Mouse (Mus musculus): ENCODE data around the gene Muc13. TPM values are rescaled to one million over a fixed set of nuclear protein-coding genes. Genes with fewer than 3 reads are reported as not detected.

Muc13 gene
- polyA plus RNA-seq, 1 experiment from 2014 or later, result 0.08 TPM

DNA sequence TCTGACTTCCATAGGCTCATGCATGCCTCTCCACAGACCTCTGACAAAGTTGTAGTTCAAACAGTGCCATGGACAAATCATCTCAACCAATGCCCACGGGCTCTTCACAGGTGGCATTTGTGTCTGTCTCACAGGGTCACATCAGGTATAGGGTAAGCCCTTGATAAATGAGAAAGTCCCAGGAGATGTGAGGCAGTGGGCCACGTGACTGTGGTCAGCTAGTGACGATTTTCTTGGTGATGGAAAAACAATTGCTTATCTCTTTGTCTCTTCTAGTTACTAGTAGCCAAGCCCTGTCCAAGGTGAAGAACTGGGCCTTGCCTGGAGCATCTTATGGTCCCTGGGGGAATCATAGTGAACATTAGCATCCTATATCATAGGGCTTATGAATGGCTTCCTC, 2.9 kb downstream of the Muc13 start:
- no peak for ATAC-seq (ENCODE audit: low FRiP score, low read depth)
- H3K4me1 ChIP-seq, result no peaks in the 10 kb centered on the region
- H3K4me3 ChIP-seq, result no peak overlapping the region
- H3K9ac ChIP-seq (replicated peaks), result no peak overlapping the region
- H3K4me2 ChIP-seq (replicated peaks), result no peak overlapping the region
- no peaks in the 10 kb centered on the region for H3K27me3 ChIP-seq
- H3K36me3 ChIP-seq, result no peaks in the 10 kb centered on the region
- no peak overlapping the region for H3K27ac ChIP-seq (replicated peaks)
- WGBS, result 90% methylated on average over 3 of the region's 3 CpGs
- no peaks in the 10 kb centered on the region for H3K9me3 ChIP-seq

GRCm38 (mm10) chr16:33797860-33798259, 4.0 kb downstream of the Muc13 start:
- WGBS, result 50% methylated on average over 5 of the region's 5 CpGs
- Histone ChIP-seq H3K27ac (replicated peaks) (no peak overlapping the region), H3K4me1 (no peaks in the 10 kb centered on the region), H3K36me3 (no peaks in the 10 kb centered on the region), H3K9me3 (no peaks in the 10 kb centered on the region), H3K27me3 (no peaks in the 10 kb centered on the region), H3K4me2 (replicated peaks) (no peak overlapping the region), H3K9ac (replicated peaks) (no peak overlapping the region), H3K4me3 (no peak overlapping the region)
- ATAC-seq (ENCODE audit: low FRiP score, low read depth), result no peak

GRCm38 (mm10) chr16:33810002-33810401, 16.2 kb downstream of the Muc13 start:
- ATAC-seq (ENCODE audit: low FRiP score, low read depth), result no peak
- Histone ChIP-seq H3K4me2 (replicated peaks) (no peak overlapping the region), H3K27me3 (no peaks in the 10 kb centered on the region), H3K4me3 (no peak overlapping the region), H3K36me3 (no peaks in the 10 kb centered on the region), H3K27ac (replicated peaks) (no peak overlapping the region), H3K9me3 (no peaks in the 10 kb centered on the region), H3K4me1 (no peaks in the 10 kb centered on the region), H3K9ac (replicated peaks) (no peak overlapping the region)
- WGBS, result 65% methylated on average over 3 of the region's 3 CpGs

DNA sequence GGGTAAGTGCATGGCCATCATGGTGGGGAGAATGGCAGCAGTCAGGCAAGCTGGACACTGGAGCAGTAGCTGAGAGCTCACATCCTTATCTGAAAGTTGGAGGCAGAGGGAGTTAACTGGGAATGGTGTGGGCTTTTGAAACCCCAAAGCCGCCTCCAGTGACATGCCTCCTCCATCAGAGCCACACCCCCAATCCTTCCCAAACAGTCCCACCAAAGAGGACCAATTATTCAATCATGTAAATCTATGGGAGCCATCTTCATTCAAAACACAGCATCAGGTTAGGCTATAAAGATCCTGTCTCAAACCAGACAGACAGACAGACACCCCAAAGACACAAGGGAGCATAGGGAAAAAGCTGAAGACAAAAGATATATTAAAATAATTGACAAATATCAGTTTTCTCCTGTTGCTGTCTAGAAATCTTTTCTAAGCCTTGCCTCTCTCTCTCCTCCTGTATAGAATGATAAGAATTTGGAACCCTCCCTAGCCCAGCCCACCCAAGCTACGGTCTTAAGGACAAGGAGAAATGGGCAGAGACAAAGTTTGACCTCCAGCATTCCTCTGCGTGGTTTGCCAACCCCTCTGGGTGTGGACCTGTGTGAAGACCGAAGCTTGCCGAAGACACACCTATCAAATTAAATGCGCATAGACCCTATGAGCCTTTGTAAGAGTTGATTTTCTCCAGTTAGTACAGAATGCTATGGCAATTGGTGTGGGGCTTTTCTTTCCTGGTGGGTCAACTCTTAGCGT, 24.8 kb downstream of the Muc13 start:
- no peak for ATAC-seq (ENCODE audit: low FRiP score, low read depth)
- no peaks in the 10 kb centered on the region for H3K4me1 ChIP-seq
- H3K36me3 ChIP-seq, result no peaks in the 10 kb centered on the region
- 88% methylated on average over 7 of the region's 7 CpGs for WGBS
- no peak overlapping the region for H3K9ac ChIP-seq (replicated peaks)
- H3K27ac ChIP-seq (replicated peaks), result no peak overlapping the region
- peaks cover 6% of the 10 kb centered on the region; the same call in 1 of the 2 replicates for H3K27me3 ChIP-seq
- no peaks in the 10 kb centered on the region for H3K9me3 ChIP-seq
- no peak overlapping the region for H3K4me3 ChIP-seq
- H3K4me2 ChIP-seq (replicated peaks), result no peak overlapping the region

DNA sequence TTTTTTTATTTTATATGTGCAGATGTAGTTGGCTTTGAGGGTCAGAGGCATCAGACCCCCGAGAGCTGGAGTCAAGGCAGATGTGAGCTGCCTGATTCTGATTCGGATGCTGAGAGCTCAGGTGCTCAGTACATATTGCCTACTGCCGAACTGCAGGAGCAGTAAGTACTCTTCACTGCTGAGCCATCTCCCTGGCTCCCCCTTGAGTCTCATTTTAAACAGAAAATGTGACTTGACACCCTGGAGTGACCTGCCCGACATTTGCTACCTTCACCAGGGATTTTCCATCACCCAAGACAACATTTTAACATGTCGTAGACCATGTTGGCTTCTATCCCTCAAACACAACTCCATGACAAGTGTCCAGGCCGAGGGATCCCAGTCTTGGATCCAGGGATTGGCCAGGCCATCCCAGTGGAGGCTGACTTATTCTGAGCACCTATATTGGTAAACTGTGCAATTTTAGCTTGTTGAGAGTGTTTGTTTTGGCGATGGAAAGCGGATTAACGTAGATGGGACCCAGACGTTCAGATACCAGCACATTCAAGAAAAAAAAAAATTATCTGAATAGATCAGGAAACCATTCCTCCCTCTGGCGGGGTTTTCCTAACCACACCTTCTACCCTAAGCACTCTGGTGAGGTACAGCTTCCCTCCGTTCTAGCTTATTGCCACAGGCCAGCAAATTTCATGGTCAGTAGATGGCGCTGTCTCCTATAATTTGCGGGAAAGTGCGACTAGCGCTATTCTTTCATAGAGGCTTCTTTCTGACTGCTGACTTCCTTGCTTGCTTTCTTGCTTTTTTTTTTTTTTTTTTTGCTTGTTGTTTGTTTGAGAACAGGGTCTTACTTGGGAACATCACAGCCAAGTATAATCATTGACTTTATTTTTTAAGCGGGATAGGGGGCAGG, 26.7 kb downstream of the Muc13 start:
- no peak overlapping the region for H3K27ac ChIP-seq (replicated peaks)
- no peak overlapping the region for H3K4me2 ChIP-seq (replicated peaks)
- ATAC-seq (ENCODE audit: low FRiP score, low read depth), result peak; percentile 34; the same call in 1 of the 2 replicates
- WGBS, result 20% methylated on average over 17 of the region's 17 CpGs
- H3K9ac ChIP-seq (replicated peaks), result no peak overlapping the region
- no peaks in the 10 kb centered on the region for H3K9me3 ChIP-seq
- H3K36me3 ChIP-seq, result no peaks in the 10 kb centered on the region
- 0 out of 2 replicates have a peak, but pooled peaks cover 4% of the 10 kb centered on the region for H3K4me1 ChIP-seq
- H3K4me3 ChIP-seq, result no peak overlapping the region
- H3K27me3 ChIP-seq, result peaks cover 6% of the 10 kb centered on the region; the same call in 1 of the 2 replicates

DNA sequence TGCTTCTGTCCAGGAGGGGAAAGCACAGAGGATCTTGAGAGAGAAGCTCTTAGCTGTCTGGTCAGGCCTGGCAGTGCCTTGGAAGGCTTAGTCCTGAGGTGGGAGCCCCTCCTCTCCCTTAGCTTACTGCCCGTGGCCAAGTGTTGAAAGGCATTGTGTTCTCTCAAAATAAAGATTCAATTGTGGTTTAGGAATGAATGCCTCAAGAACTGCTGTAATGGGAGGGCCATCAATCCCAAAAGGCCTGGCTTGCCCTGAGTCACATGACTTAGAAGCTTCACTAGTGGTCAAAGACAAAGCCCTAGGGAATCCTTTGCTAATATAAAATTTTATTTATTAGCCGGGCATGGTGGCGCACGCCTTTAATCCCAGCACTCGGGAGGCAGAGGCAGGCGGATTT, 30.8 kb downstream of the Muc13 start:
- no peak for ATAC-seq (ENCODE audit: low FRiP score, low read depth)
- WGBS, result 81% methylated on average over 6 of the region's 6 CpGs

GRCm38 (mm10) chr16:33828496-33828895, 34.7 kb downstream of the Muc13 start:
- no peak overlapping the region for H3K4me2 ChIP-seq (replicated peaks)
- ATAC-seq (ENCODE audit: low FRiP score, low read depth), result no peak
- H3K36me3 ChIP-seq, result no peaks in the 10 kb centered on the region
- no peak overlapping the region for H3K4me3 ChIP-seq
- H3K9ac ChIP-seq (replicated peaks), result no peak overlapping the region
- peaks cover 30% of the 10 kb centered on the region for H3K4me1 ChIP-seq
- 88% methylated on average over 7 of the region's 7 CpGs for WGBS
- no peaks in the 10 kb centered on the region for H3K9me3 ChIP-seq
- H3K27ac ChIP-seq (replicated peaks), result no peak overlapping the region
- H3K27me3 ChIP-seq, result peaks cover 45% of the 10 kb centered on the region

More for the DNA sequence above, 30.8 kb downstream of the Muc13 start:
- no peak overlapping the region for H3K4me3 ChIP-seq
- H3K9me3 ChIP-seq, result no peaks in the 10 kb centered on the region
- peaks cover 10% of the 10 kb centered on the region; the same call in 1 of the 2 replicates for H3K4me1 ChIP-seq
- peaks cover 24% of the 10 kb centered on the region for H3K27me3 ChIP-seq
- H3K4me2 ChIP-seq (replicated peaks), result no peak overlapping the region
- no peak overlapping the region for H3K27ac ChIP-seq (replicated peaks)
- H3K36me3 ChIP-seq, result no peaks in the 10 kb centered on the region
- no peak overlapping the region for H3K9ac ChIP-seq (replicated peaks)

DNA sequence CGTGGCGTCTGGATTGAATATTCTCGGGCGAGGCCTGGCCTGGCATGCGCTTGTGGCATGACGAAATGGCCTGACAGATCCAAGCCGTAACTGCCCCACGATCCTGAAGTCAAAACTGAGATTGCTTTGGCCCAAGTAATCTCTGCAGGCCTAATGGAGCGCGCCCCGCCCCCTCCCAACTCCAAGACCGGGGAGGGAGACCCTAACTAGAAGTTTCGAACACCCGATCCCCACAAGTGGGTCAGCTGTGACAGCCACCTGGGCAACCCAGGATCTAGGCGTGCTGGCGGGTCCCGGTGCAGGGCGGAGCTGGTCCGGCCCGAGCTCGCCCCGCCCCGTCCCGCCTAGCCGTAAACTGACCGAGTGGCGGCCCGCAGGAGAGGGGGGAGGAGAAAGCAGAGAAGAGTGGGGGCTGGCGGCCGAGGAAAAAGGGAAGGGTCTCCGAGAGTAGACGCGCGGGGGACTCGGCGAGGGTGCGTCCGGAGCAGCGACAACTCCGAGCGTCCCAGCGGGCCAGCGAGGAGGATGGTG, 35.5 kb downstream of the Muc13 start, which contains the start of gene Itgb5:
Itgb5 (plus strand) TSS at position 365 of the 531 bp plus-strand sequence.
- no peak within 1 kb of the TSS for H3K27ac ChIP-seq (replicated peaks)
- no peaks in the 10 kb centered on the region for H3K36me3 ChIP-seq
- H3K27me3 ChIP-seq, result peaks cover 45% of the 10 kb centered on the region
- peak; percentile 68 for ATAC-seq (ENCODE audit: low FRiP score, low read depth)
- peaks cover 38% of the 10 kb centered on the region for H3K4me1 ChIP-seq
- H3K9ac ChIP-seq (replicated peaks), result peak within 1 kb of the TSS; percentile 71
- peak within 1 kb of the TSS; percentile 99 for H3K4me2 ChIP-seq (replicated peaks)
- WGBS, result under 1% methylated on average over 43 of the region's 43 CpGs
- peak within 1 kb of the TSS; percentile 73 for H3K4me3 ChIP-seq
- no peaks in the 10 kb centered on the region for H3K9me3 ChIP-seq

GRCm38 (mm10) chr16:33829842-33830511, 36.1 kb downstream of the Muc13 start:
- no peak overlapping the region for H3K27ac ChIP-seq (replicated peaks)
- H3K4me2 ChIP-seq (replicated peaks), result peak overlapping the region; percentile 99
- peaks cover 35% of the 10 kb centered on the region for H3K4me1 ChIP-seq
- no peaks in the 10 kb centered on the region for H3K36me3 ChIP-seq
- peak overlapping the region; percentile 73 for H3K4me3 ChIP-seq
- WGBS, result under 1% methylated on average over 58 of the region's 76 CpGs
- peak overlapping the region; percentile 71 for H3K9ac ChIP-seq (replicated peaks)
- peaks cover 47% of the 10 kb centered on the region for H3K27me3 ChIP-seq
- ATAC-seq (ENCODE audit: low FRiP score, low read depth), result peak; percentile 64
- no peaks in the 10 kb centered on the region for H3K9me3 ChIP-seq

DNA sequence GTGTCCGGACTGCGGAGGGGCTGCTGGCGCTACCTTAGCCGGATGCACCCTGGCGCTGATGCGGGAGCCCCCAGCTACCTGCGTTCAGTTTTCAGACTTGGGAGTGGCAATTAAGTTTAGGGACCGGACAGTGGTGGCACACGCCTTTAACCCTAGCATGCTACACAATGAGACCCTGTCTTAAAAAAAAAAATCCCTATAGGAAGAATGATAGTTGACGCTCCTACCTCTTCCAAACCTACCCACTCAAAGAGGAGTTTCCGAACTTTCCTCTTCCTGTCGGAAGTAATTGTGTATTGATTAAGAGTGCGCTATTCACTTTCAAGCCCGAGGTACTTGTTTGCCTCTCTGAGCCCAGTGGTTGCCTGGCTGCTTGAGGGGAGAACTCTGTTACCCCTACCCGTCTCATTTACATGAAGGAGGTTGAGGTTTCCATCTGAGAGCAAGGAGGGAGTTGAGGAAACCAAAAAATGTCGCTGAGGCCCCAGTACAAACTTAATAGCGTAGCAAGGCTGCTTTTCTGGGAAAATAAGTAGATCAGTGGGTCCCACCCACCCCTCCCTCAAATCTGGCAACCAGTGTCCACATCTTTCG, 36.8 kb downstream of the Muc13 start:
- Histone ChIP-seq H3K4me3 (peak overlapping the region; percentile 73), H3K36me3 (no peaks in the 10 kb centered on the region), H3K9ac (replicated peaks) (no peak overlapping the region), H3K4me1 (peaks cover 35% of the 10 kb centered on the region), H3K27me3 (peaks cover 53% of the 10 kb centered on the region), H3K9me3 (no peaks in the 10 kb centered on the region), H3K4me2 (replicated peaks) (peak overlapping the region; percentile 99), H3K27ac (replicated peaks) (no peak overlapping the region)
- no peak for ATAC-seq (ENCODE audit: low FRiP score, low read depth)
- WGBS, result 1% methylated on average over 18 of the region's 18 CpGs

DNA sequence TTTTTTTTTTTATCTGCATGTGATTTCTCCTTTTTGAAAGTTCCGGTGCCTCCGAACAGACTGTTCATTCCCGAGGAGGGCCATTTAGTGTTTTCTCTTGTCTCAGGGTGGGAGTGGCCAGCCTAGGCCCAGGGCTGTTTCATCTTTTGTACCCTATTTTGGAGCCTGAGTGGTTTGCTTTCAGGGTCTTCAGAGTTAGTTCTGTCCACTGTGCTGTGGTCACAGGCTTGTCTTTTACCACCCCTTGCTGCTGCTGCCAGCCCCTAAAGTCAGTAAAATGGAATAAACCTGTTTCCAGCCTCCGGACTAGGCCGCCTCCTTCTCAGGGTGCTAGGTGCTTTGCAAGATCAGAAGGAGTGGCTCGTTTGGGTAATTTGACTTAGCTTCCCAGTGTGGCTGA, 38.2 kb downstream of the Muc13 start:
- Histone ChIP-seq H3K4me2 (replicated peaks) (peak overlapping the region; percentile 43; the same call in 1 of the 2 replicates), H3K27me3 (peaks cover 58% of the 10 kb centered on the region), H3K4me1 (peaks cover 35% of the 10 kb centered on the region), H3K36me3 (no peaks in the 10 kb centered on the region), H3K9ac (replicated peaks) (no peak overlapping the region), H3K9me3 (no peaks in the 10 kb centered on the region), H3K27ac (replicated peaks) (0 out of 2 replicates have a peak overlapping the region, but pooled peaks have one; percentile 49), H3K4me3 (no peak overlapping the region)
- 60% methylated on average over 6 of the region's 6 CpGs for WGBS
- ATAC-seq (ENCODE audit: low FRiP score, low read depth), result no peak

Data from midbrain, embryonic 12.5 days (tissue).